Mouse (Mus musculus) hindbrain, embryonic 14.5 days (tissue): ENCODE measurements around the gene Pih1d1. TPM values are rescaled to one million over a fixed set of nuclear protein-coding genes. Genes with fewer than 3 reads are reported as not detected.
"Not testable (repeated sequence)": the region's sequence is repeated elsewhere in the genome, so short reads cannot be mapped to it uniquely, and the experiment has no call there.

Source experiments
- ATAC-seq: fragments of 200-750 bp; cut with Nextera tagmentation; 2 replicates; pipeline ENCODE4 v1.8.0; 2017; ENCODE audit warnings: moderate number of reproducible peaks, mild to moderate bottlenecking, moderate TSS enrichment, moderate library complexity; ENCODE audit not compliant: low FRiP score
- DNase-seq: peaks from one replicate; pipeline ENCODE4 v3.0.0-alpha.2; 2015; ENCODE audit warnings: low spot score
- H3K27ac ChIP-seq: fragments of 300-500 bp; sonication (generic); 2 replicates; pipeline ENCODE4 v1.5.1; 2014; ENCODE audit warnings: mild to moderate bottlenecking, moderate library complexity
- H3K27me3 ChIP-seq: fragments of 300-500 bp; sonication (generic); 2 replicates; pipeline ENCODE4 v1.6.1; 2014; ENCODE audit warnings: mild to moderate bottlenecking, low read length, mixed read lengths; ENCODE audit not compliant: control insufficient read depth, insufficient read depth
- H3K36me3 ChIP-seq: fragments of 300-500 bp; sonication (generic); replicated peaks from 2 replicates; pipeline ENCODE4 v1.6.1; 2014; ENCODE audit not compliant: control insufficient read depth, insufficient read depth
- H3K4me1 ChIP-seq: fragments of 300-500 bp; sonication (generic); replicated peaks from 2 replicates; pipeline ENCODE4 v1.6.1; 2014; ENCODE audit warnings: antibody characterized with exemption, low read length, mixed read lengths; ENCODE audit not compliant: control insufficient read depth, insufficient read depth
- H3K4me2 ChIP-seq: fragments of 300-500 bp; sonication (generic); replicated peaks from 2 replicates; pipeline ENCODE4 v1.6.1; 2014; ENCODE audit warnings: mild to moderate bottlenecking, moderate library complexity
- H3K4me3 ChIP-seq: fragments of 300-500 bp; sonication (generic); replicated peaks from 2 replicates; pipeline ENCODE4 v1.5.1; 2014; ENCODE audit warnings: mild to moderate bottlenecking, low read length
- H3K9ac ChIP-seq: fragments of 300-500 bp; sonication (generic); 2 replicates; pipeline ENCODE4 v1.6.1; 2014
- H3K9me3 ChIP-seq: fragments of 300-500 bp; sonication (generic); 2 replicates; pipeline ENCODE4 v1.6.1; 2016; ENCODE audit warnings: low read length; ENCODE audit not compliant: control insufficient read depth
- WGBS: fragments of 180-500 bp; shearing (Covaris S2); extraction: QIAGEN DNeasy Blood & Tissue Kit; methylation state at CpG from one replicate; pipeline ENCODE4 v1.1.7; 2014; 5-methylcytosine and 5-hydroxymethylcytosine counted together
- polyA plus RNA-seq: library from polyadenylated mRNA; unstranded; fragments of >200 nt; fragmentation: Nextera tagmentation; extraction: Ambion mirVana; gene quantifications from 2 replicates; pipeline ENCODE4 v1.2.1, GENCODE M21; 2014

Gene Pih1d1
- polyA plus RNA-seq, 1 experiment from 2014 or later: 93.5 TPM

DNA sequence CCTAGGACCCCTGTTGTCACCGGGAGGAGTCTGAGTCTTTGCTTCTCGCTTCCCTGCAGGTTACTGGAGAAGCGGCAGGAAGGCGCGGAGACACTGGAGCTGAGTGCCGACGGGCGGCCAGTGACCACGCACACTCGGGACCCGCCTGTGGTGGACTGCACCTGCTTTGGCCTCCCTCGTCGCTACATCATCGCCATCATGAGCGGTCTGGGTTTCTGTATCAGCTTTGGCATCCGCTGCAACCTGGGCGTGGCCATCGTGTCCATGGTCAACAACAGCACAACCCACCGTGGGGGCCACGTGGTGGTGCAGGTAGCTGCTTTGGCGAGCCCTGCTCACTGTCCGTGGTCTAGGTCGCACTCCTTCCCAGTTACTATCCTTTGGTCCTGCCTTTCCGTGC is 14.6 kb downstream of the Pih1d1 start:
- WGBS: 2% methylated on average over 24 of the region's 24 CpGs
- Histone ChIP-seq H3K27ac (no peak overlapping the region), H3K9me3 (0 out of 2 replicates have a peak, but pooled peaks cover 6% of the 10 kb centered on the region), H3K27me3 (peaks cover 78% of the 10 kb centered on the region), H3K4me2 (peak overlapping the region; percentile 11; the same call in 1 of the 2 replicates), H3K36me3 (no peaks in the 10 kb centered on the region), H3K9ac (no peak overlapping the region), H3K4me3 (0 out of 2 replicates have a peak overlapping the region, but pooled peaks have one; percentile 6), H3K4me1 (peaks cover 16% of the 10 kb centered on the region; the same call in 1 of the 2 replicates)
- ATAC-seq: no peak
- DNase-seq: no peak

DNA sequence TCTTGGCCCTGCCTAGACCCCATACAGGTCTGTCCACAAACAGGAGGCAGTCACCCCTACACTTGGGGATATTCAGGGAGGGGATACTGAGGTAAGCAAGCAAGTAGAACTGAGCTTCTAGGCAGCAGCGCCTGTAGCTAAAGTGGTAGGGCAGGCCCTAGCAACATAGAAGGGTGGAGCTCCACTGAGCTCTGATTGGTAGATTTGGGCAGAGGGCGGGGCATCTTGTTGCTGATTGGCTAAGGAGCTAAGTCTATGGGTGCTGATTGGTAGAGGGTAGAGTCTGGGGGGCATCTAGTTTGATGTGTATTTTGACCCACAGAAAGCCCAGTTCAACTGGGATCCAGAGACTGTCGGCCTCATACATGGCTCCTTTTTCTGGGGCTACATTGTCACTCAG is 15.4 kb downstream of the Pih1d1 start:
- Histone ChIP-seq H3K9ac (no peak overlapping the region), H3K27me3 (peaks cover 77% of the 10 kb centered on the region), H3K4me2 (no peak overlapping the region), H3K4me3 (no peak overlapping the region), H3K4me1 (peaks cover 10% of the 10 kb centered on the region; the same call in 1 of the 2 replicates), H3K36me3 (no peaks in the 10 kb centered on the region), H3K9me3 (0 out of 2 replicates have a peak, but pooled peaks cover 6% of the 10 kb centered on the region), H3K27ac (no peak overlapping the region)
- WGBS: 90% methylated on average over 3 of the region's 3 CpGs
- ATAC-seq (no peak), DNase-seq (no peak)

DNA sequence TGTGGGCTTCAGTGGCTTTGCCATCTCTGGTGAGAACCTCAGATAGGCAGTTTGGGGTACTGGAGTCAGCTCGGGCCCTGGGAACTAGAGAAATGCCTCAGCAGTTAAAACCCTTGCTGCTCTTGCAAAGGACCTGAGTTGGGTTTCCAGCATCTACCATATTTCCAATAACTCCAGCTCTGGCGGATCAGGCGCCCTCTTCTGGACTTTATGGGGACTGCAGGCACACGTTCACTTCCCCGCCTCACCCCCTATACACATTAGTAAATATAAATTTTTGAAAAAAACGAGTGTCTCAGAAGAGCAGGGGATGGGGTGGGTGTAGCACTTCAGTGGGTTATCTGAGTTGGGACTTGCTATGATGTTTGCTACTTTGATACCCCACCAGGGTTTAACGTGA is 18.9 kb downstream of the Pih1d1 start:
- H3K4me1 ChIP-seq: peaks cover 15% of the 10 kb centered on the region; the same call in 1 of the 2 replicates
- H3K27me3 ChIP-seq: peaks cover 77% of the 10 kb centered on the region
- H3K27ac ChIP-seq: no peak overlapping the region
- ATAC-seq: no peak
- H3K4me2 ChIP-seq: no peak overlapping the region
- WGBS: 64% methylated on average over 7 of the region's 7 CpGs
- H3K9ac ChIP-seq: no peak overlapping the region
- H3K4me3 ChIP-seq: no peak overlapping the region
- DNase-seq: no peak
- no peaks in the 10 kb centered on the region for H3K36me3 ChIP-seq
- H3K9me3 ChIP-seq: 0 out of 2 replicates have a peak, but pooled peaks cover 6% of the 10 kb centered on the region

DNA sequence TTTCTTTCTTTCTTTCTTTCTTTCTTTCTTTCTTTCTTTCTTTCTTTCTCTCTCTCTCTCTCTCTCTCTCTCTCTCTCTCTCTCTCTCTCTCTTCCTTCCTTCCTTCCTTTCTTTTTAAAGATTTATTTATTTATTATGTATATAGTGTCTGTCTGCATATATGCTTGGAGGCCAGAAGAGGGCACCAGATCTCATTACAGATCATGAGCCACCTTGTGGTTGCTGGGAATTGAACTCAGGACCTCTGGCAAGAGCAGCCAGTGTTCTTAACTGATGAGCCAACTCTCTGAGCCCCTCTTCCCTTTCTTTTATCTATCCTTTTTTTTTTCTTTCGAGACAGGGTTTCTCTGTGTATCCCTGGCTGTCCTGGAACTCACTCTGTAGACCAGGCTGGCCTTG is 19.7 kb downstream of the Pih1d1 start:
- H3K4me3 ChIP-seq, H3K4me1 ChIP-seq, H3K9me3 ChIP-seq, H3K36me3 ChIP-seq, DNase-seq, ATAC-seq, H3K4me2 ChIP-seq, H3K9ac ChIP-seq, H3K27ac ChIP-seq: not testable (repeated sequence)
- WGBS: 62% methylated on average over 1 of the region's 1 CpGs
- peaks cover 77% of the 10 kb centered on the region for H3K27me3 ChIP-seq

DNA sequence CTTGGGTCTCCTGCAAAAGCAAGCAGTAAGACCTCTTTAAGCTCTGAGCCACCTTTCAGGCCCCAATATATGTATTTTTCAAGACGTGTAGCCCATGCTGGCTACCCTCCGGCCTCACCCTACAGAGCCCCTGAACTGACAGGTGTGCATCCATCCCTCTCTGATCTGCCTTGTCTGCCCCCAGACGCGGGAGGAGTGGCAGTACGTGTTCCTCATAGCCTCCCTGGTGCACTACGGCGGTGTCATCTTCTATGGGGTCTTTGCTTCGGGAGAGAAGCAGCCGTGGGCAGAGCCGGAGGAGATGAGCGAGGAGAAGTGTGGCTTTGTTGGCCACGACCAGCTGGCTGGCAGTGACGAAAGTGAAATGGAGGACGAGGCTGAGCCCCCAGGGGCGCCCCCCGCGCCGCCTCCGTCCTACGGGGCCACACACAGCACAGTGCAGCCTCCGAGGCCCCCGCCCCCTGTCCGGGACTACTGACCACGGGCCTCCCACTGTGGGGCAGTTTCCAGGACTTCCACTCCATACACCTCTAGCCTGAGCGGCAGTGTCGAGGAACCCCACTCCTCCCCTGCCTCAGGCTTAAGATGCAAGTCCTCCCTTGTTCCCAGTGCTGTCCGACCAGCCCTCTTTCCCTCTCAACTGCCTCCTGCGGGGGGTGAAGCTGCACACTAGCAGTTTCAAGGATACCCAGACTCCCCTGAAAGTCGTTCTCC is 20.6 kb downstream of the Pih1d1 start:
- no peak overlapping the region for H3K27ac ChIP-seq
- 0 out of 2 replicates have a peak, but pooled peaks cover 9% of the 10 kb centered on the region for H3K4me1 ChIP-seq
- peaks cover 77% of the 10 kb centered on the region for H3K27me3 ChIP-seq
- no peak overlapping the region for H3K9ac ChIP-seq
- H3K9me3 ChIP-seq: 0 out of 2 replicates have a peak, but pooled peaks cover 2% of the 10 kb centered on the region
- DNase-seq (no peak), ATAC-seq (0 out of 2 replicates have a peak, but pooled peaks have one; percentile 34)
- no peak overlapping the region for H3K4me3 ChIP-seq
- H3K36me3 ChIP-seq: no peaks in the 10 kb centered on the region
- 4% methylated on average over 28 of the region's 29 CpGs for WGBS
- H3K4me2 ChIP-seq: no peak overlapping the region

DNA sequence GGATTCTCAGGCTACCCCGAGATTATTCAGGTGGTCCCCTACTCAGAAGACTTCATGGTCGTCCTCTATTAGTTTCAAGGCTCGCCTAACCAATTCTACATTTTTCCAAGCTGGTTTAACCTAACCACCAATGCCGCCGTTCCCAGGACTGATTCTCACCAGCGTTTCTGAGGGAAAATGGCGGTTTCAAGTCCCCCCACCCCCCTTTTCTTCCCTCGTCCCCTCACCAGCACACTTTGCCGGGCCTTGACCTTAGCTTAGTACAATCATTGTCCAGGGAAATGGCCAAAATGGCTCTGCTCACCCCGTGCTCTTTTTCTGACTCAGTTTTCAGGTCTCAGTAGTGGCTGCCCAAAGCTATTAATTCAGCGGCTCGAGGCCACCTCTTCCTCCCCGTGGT is 21.3 kb downstream of the Pih1d1 start:
- H3K4me3 ChIP-seq: no peak overlapping the region

DNA sequence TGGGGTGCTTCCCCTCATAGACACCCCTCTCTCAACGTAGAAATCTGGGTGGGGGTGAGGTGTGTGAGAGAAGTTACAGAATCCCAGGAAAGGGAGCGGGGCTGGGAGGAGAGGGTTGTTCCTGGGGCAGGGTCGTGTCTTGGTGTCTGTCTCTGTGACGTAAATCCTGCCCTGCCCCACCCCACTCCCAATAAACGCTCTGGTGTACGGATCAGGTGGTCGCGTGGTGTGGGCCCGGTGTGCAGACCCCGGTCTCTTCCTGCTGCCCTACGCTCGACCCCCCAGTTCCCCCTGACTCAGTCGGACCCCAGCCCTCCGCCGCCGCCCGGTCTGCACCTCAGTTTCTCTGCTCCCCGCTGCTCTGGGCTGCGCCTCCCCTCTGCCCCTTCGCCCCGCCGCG is 21.8 kb downstream of the Pih1d1 start:
- H3K4me1 ChIP-seq: 0 out of 2 replicates have a peak, but pooled peaks cover 9% of the 10 kb centered on the region
- DNase-seq: no peak
- H3K4me3 ChIP-seq: no peak overlapping the region
- H3K36me3 ChIP-seq: no peaks in the 10 kb centered on the region
- ATAC-seq: no peak
- WGBS: under 1% methylated on average over 23 of the region's 23 CpGs
- H3K9me3 ChIP-seq: no peaks in the 10 kb centered on the region
- H3K9ac ChIP-seq: no peak overlapping the region
- H3K27me3 ChIP-seq: peaks cover 83% of the 10 kb centered on the region
- H3K4me2 ChIP-seq: peak overlapping the region; percentile 24
- no peak overlapping the region for H3K27ac ChIP-seq

More for the DNA sequence above, 21.3 kb downstream of the Pih1d1 start:
- 0 out of 2 replicates have a peak, but pooled peaks cover 9% of the 10 kb centered on the region for H3K4me1 ChIP-seq
- H3K36me3 ChIP-seq: no peaks in the 10 kb centered on the region
- WGBS: 4% methylated on average over 13 of the region's 13 CpGs
- H3K9ac ChIP-seq: no peak overlapping the region
- no peak overlapping the region for H3K27ac ChIP-seq
- no peaks in the 10 kb centered on the region for H3K9me3 ChIP-seq
- H3K4me2 ChIP-seq: no peak overlapping the region
- peaks cover 77% of the 10 kb centered on the region for H3K27me3 ChIP-seq
- ATAC-seq (no peak), DNase-seq (no peak)

DNA sequence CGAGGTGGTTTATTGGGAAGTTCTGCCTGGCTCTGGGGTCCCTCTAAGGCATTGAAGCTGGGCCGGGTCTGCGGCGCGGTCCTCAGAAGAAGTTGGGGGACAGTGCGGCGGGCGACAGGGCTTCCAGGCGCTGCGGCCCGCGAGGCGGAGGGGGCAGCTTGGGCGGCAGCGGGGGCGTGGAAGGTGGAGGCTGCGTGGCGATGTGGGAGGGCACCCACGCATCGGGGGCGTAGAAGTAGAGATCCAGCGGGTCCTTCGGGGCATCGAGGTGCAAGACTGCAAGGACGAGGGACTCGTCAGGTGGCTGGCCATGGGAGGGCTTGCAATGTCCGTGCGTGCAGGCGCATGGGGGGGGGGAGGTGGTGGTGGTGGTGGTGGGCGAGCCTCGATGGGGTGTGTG is 22.3 kb downstream of the Pih1d1 start:
- no peak overlapping the region for H3K27ac ChIP-seq
- ATAC-seq (no peak), DNase-seq (no peak)
- H3K36me3 ChIP-seq: no peaks in the 10 kb centered on the region
- H3K4me2 ChIP-seq: peak overlapping the region; percentile 24
- peaks cover 9% of the 10 kb centered on the region; the same call in 1 of the 2 replicates for H3K4me1 ChIP-seq
- peaks cover 87% of the 10 kb centered on the region for H3K27me3 ChIP-seq
- H3K9ac ChIP-seq: no peak overlapping the region
- 2% methylated on average over 30 of the region's 31 CpGs for WGBS
- H3K9me3 ChIP-seq: no peaks in the 10 kb centered on the region
- no peak overlapping the region for H3K4me3 ChIP-seq

DNA sequence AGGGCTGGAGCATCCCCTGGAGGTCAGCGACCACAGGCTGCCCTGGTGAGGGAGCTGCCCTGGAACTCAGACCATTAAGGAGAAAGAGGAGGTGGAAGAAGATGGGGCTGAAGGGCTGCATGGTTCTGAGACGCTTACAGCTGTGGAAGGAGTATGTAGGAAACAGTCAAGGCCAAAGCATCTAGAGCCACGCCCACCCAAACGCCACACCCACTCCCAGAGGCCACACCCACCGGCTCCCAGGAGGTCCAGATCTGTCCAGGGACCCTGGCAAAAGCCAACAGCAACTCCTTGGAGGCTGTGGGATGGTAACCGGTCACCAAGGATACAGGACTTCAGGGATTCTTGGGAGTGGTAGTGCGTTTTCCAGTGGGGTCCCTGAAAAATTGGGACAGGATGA is 24.4 kb downstream of the Pih1d1 start:
- DNase-seq (no peak), ATAC-seq (no peak)
- no peak overlapping the region for H3K9ac ChIP-seq
- WGBS: 34% methylated on average over 7 of the region's 7 CpGs
- H3K9me3 ChIP-seq: no peaks in the 10 kb centered on the region
- no peaks in the 10 kb centered on the region for H3K36me3 ChIP-seq
- H3K27me3 ChIP-seq: peaks cover 99% of the 10 kb centered on the region
- peaks cover 13% of the 10 kb centered on the region for H3K4me1 ChIP-seq
- H3K4me3 ChIP-seq: no peak overlapping the region
- no peak overlapping the region for H3K4me2 ChIP-seq
- H3K27ac ChIP-seq: no peak overlapping the region
